ENCODE assay signal across 8 mouse cellular contexts in the genomic region with DNA sequence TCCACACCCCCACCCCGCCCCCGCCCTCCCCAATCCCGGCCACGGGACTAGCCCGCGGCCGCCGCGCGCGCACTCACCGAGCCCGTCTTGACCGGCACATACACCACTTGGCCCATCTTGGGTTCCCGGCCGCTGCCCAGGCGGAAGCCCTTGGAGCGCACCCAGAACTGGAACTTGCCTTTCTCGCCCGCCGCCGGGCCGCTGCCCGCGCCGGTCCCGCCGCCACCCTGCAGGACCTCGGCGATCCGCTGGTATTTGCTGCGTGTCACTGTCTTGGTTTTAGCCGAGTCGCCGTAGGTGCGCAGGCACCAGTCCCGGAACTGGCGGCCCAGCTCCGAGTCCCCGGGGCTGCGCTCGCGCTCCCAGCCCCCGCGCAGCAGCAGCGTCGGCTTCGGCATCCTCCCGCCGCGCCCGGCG. TPM values are rescaled to one million over a fixed set of nuclear protein-coding genes. Genes with fewer than 3 reads are reported as not detected.
DNase-seq lines count a peak whose midpoint lies in the region; ATAC-seq lines count a peak whose summit lies in the region.

No protein-coding gene starts in this region.

- peak overlapping the region; percentile 85 for H3K9ac ChIP-seq in liver, embryonic 15.5 days
- peak overlapping the region; percentile 92 for H3K9ac ChIP-seq in neural tube, embryonic 13.5 days

- H3K4me2 ChIP-seq in liver, embryonic 15.5 days: peak overlapping the region; percentile 98
- H3K4me2 ChIP-seq in neural tube, embryonic 13.5 days: peak overlapping the region; percentile 88

- H3K4me3 ChIP-seq in liver, embryonic 15.5 days (replicated peaks): peak overlapping the region; percentile 81
- H3K4me3 ChIP-seq in neural tube, embryonic 13.5 days: peak overlapping the region; percentile 80

- peak; percentile 23 for ATAC-seq in inflammation-experienced regulatory T-cells, adult 6 months
- peak; percentile 4; the same call in 1 of the 2 replicates for ATAC-seq in liver, embryonic 15.5 days (ENCODE audit: insufficient read depth)
- ATAC-seq in neural tube, embryonic 13.5 days (ENCODE audit: low read depth): peak; percentile 21

- H3K9me3 ChIP-seq in liver, embryonic 15.5 days (replicated peaks): no peaks in the 10 kb centered on the region
- no peaks in the 10 kb centered on the region for H3K9me3 ChIP-seq in neural tube, embryonic 13.5 days

- WGBS in liver, embryonic 15.5 days (ENCODE audit: insufficient replicate concordance): under 1% methylated on average over 53 of the region's 53 CpGs
- under 1% methylated on average over 49 of the region's 53 CpGs for WGBS in neural tube, embryonic 13.5 days

- DNase-seq in ovary, postnatal 36 days (ENCODE audit: low spot score): peak; percentile 62
- no peak for DNase-seq in ovary, postnatal 10 days (ENCODE audit: low spot score)
- DNase-seq in cerebellum, adult 18-20 months: peak; percentile 55 to 76
- DNase-seq in gastrocnemius, postnatal 10 days: peak; percentile 66
- no peak for DNase-seq in c-Kit-positive CD71-positive TER-119-positive erythroid progenitor cells, embryonic 14.5 days (ENCODE audit: low spot score)

- peak overlapping the region; percentile 90 for H3K27ac ChIP-seq in liver, embryonic 15.5 days (replicated peaks)
- peak overlapping the region; percentile 95 for H3K27ac ChIP-seq in neural tube, embryonic 13.5 days (replicated peaks)

- peaks cover 37% of the 10 kb centered on the region for H3K27me3 ChIP-seq in liver, embryonic 15.5 days
- peaks cover 16% of the 10 kb centered on the region for H3K27me3 ChIP-seq in neural tube, embryonic 13.5 days

- H3K4me1 ChIP-seq in liver, embryonic 15.5 days (replicated peaks): peaks cover 71% of the 10 kb centered on the region
- peaks cover 50% of the 10 kb centered on the region for H3K4me1 ChIP-seq in neural tube, embryonic 13.5 days (replicated peaks)

- no peaks in the 10 kb centered on the region for H3K36me3 ChIP-seq in liver, embryonic 15.5 days (replicated peaks)
- H3K36me3 ChIP-seq in neural tube, embryonic 13.5 days: no peaks in the 10 kb centered on the region

RNA-seq across cellular contexts. Expression of a gene that starts 0.4 kb away (rescaled TPM):
- total RNA-seq in gastrocnemius, postnatal 10 days (2021): 1 to 10 TPM; 4.3 to 6.3 TPM
- polyA plus RNA-seq in inflammation-experienced regulatory T-cells, adult 6 months (2017; shearing (Covaris generic)): 1 to 10 TPM; 2.4 to 3.9 (median 2.4) TPM
- 4.7 and 4.9 TPM in 2 replicates for polyA plus RNA-seq in liver, embryonic 15.5 days (2015; fragmentation: Nextera tagmentation; extraction: Ambion mirVana)
- 40.8 and 43.3 TPM in 2 replicates for polyA plus RNA-seq in neural tube, embryonic 13.5 days (2015; fragmentation: Nextera tagmentation; extraction: Ambion mirVana)

RNA-seq across cellular contexts. Expression of a gene that starts 36.8 kb away (rescaled TPM):
- not detected for total RNA-seq in gastrocnemius, postnatal 10 days (2021)
- not detected for polyA plus RNA-seq in inflammation-experienced regulatory T-cells, adult 6 months (2017; shearing (Covaris generic))
- not detected in 2 replicates for polyA plus RNA-seq in liver, embryonic 15.5 days (2015; fragmentation: Nextera tagmentation; extraction: Ambion mirVana)
- not detected in 2 replicates for polyA plus RNA-seq in neural tube, embryonic 13.5 days (2015; fragmentation: Nextera tagmentation; extraction: Ambion mirVana)

Comparison
In these comparisons a context has a peak if more than half of its experiments do, and no peak if none do; other contexts are left out.
1. DNase-seq: peak in ovary, postnatal 36 days (single experiment), cerebellum, adult 18-20 months (2 of 2) and gastrocnemius, postnatal 10 days (single experiment); none in ovary, postnatal 10 days (single experiment) and c-Kit-positive CD71-positive TER-119-positive erythroid progenitor cells, embryonic 14.5 days (single experiment).
2. Peak in every context shown above with its lines, with median percentiles within 50 percentile points of each other: ATAC-seq.